8 mouse cellular contexts compared by ENCODE assay signal in genomic region chr14:57525388-57526049, GRCm38 (mm10). TPM values are rescaled to one million over a fixed set of nuclear protein-coding genes. Genes with fewer than 3 reads are reported as not detected.
DNase-seq lines count a peak whose midpoint lies in the region; ATAC-seq and TF ChIP-seq lines count a peak whose summit lies in the region.

No protein-coding gene starts in this region.

- peak; percentile 79 for ATAC-seq in embryonic facial prominence, embryonic 13.5 days (ENCODE audit: insufficient number of reproducible peaks, insufficient read depth, low FRiP score, low TSS enrichment, low read depth)
- ATAC-seq in heart, embryonic 12.5 days (ENCODE audit: insufficient number of reproducible peaks, low FRiP score) = peak; percentile 69
- peak; percentile 89 for ATAC-seq in kidney, postnatal 0 days (replicated peaks; ENCODE audit: low FRiP score, low read depth)
- peak; percentile 69 for ATAC-seq in liver, embryonic 12.5 days
- peak; percentile 87 for ATAC-seq in stomach, embryonic 14.5 days (ENCODE audit: insufficient number of reproducible peaks, insufficient read depth, low FRiP score, low read depth)

- H3K9me3 ChIP-seq in embryonic facial prominence, embryonic 13.5 days = no peaks in the 10 kb centered on the region
- H3K9me3 ChIP-seq in heart, embryonic 12.5 days (replicated peaks) = no peaks in the 10 kb centered on the region
- no peaks in the 10 kb centered on the region for H3K9me3 ChIP-seq in kidney, postnatal 0 days (replicated peaks; ENCODE audit: low read length)
- H3K9me3 ChIP-seq in liver, embryonic 12.5 days (replicated peaks) = no peaks in the 10 kb centered on the region
- no peaks in the 10 kb centered on the region for H3K9me3 ChIP-seq in stomach, embryonic 14.5 days (ENCODE audit: control insufficient read depth, low read depth, low read length)

- peak overlapping the region; percentile 57; the same call in 1 of the 2 replicates for H3K27ac ChIP-seq in embryonic facial prominence, embryonic 13.5 days
- no peak overlapping the region for H3K27ac ChIP-seq in heart, embryonic 12.5 days (ENCODE audit: poor library complexity, severe bottlenecking)
- peak overlapping the region; percentile 42 for H3K27ac ChIP-seq in kidney, postnatal 0 days
- no peak overlapping the region for H3K27ac ChIP-seq in liver, embryonic 12.5 days
- H3K27ac ChIP-seq in stomach, embryonic 14.5 days (ENCODE audit: low read length) = peak overlapping the region; percentile 76; the same call in 1 of the 2 replicates

- DNase-seq in A20 (ENCODE audit: low read depth, low spot score) = peak; percentile 64
- DNase-seq in adrenal gland, postnatal 14 days = peak; percentile 83
- DNase-seq in kidney, postnatal 0 days (ENCODE audit: low spot score) = peak; percentile 66
- peak; percentile 53 for DNase-seq in naive thymus-derived CD4-positive, alpha-beta T cell, adult 2 months (ENCODE audit: low read depth)

- peak overlapping the region; percentile 68 for H3K9ac ChIP-seq in embryonic facial prominence, embryonic 13.5 days
- H3K9ac ChIP-seq in heart, embryonic 12.5 days = peak overlapping the region; percentile 82
- H3K9ac ChIP-seq in kidney, postnatal 0 days (ENCODE audit: low read depth, low read length) = peak overlapping the region; percentile 69
- H3K9ac ChIP-seq in liver, embryonic 12.5 days = peak overlapping the region; percentile 24; the same call in 1 of the 2 replicates
- peak overlapping the region; percentile 60 for H3K9ac ChIP-seq in stomach, embryonic 14.5 days (replicated peaks; ENCODE audit: low read depth, low read length)

- H3K4me2 ChIP-seq in embryonic facial prominence, embryonic 13.5 days = peak overlapping the region; percentile 68
- H3K4me2 ChIP-seq in heart, embryonic 12.5 days = peak overlapping the region; percentile 98
- H3K4me2 ChIP-seq in kidney, postnatal 0 days (ENCODE audit: low read length) = peak overlapping the region; percentile 98
- H3K4me2 ChIP-seq in liver, embryonic 12.5 days = peak overlapping the region; percentile 93
- H3K4me2 ChIP-seq in stomach, embryonic 14.5 days (replicated peaks; ENCODE audit: low read depth, low read length) = peak overlapping the region; percentile 77

- under 1% methylated on average over 39 of the region's 60 CpGs for WGBS in embryonic facial prominence, embryonic 13.5 days
- 2% methylated on average over 55 of the region's 60 CpGs for WGBS in heart, embryonic 12.5 days
- 1% methylated on average over 55 of the region's 60 CpGs for WGBS in kidney, postnatal 0 days
- WGBS in liver, embryonic 12.5 days (ENCODE audit: insufficient replicate concordance) = 1% methylated on average over 60 of the region's 60 CpGs
- under 1% methylated on average over 38 of the region's 60 CpGs for WGBS in stomach, embryonic 14.5 days

- H3K27me3 ChIP-seq in embryonic facial prominence, embryonic 13.5 days = peaks cover 27% of the 10 kb centered on the region
- H3K27me3 ChIP-seq in heart, embryonic 12.5 days (replicated peaks) = peaks cover 53% of the 10 kb centered on the region
- H3K27me3 ChIP-seq in kidney, postnatal 0 days (ENCODE audit: insufficient read depth, low read length) = no peaks in the 10 kb centered on the region
- H3K27me3 ChIP-seq in liver, embryonic 12.5 days (replicated peaks) = peaks cover 63% of the 10 kb centered on the region
- H3K27me3 ChIP-seq in stomach, embryonic 14.5 days (ENCODE audit: control insufficient read depth, insufficient read depth, low read length) = no peaks in the 10 kb centered on the region

- peak; percentile 18; the same call in 1 of the 2 replicates for TF ChIP-seq CTCF in kidney, postnatal 0 days (IDR thresholded peaks at IDR 0.05; ENCODE audit: low read depth)

- H3K4me3 ChIP-seq in embryonic facial prominence, embryonic 13.5 days = peak overlapping the region; percentile 74
- H3K4me3 ChIP-seq in heart, embryonic 12.5 days = peak overlapping the region; percentile 95
- peak overlapping the region; percentile 73 for H3K4me3 ChIP-seq in kidney, postnatal 0 days (replicated peaks; ENCODE audit: low read depth, low read length)
- H3K4me3 ChIP-seq in liver, embryonic 12.5 days = peak overlapping the region; percentile 66
- H3K4me3 ChIP-seq in stomach, embryonic 14.5 days (ENCODE audit: low read depth, low read length) = peak overlapping the region; percentile 63

- H3K4me1 ChIP-seq in embryonic facial prominence, embryonic 13.5 days = 0 out of 2 replicates have a peak, but pooled peaks cover 6% of the 10 kb centered on the region
- peaks cover 15% of the 10 kb centered on the region for H3K4me1 ChIP-seq in heart, embryonic 12.5 days (replicated peaks)
- H3K4me1 ChIP-seq in kidney, postnatal 0 days (replicated peaks; ENCODE audit: insufficient read depth, low read length) = 0 out of 2 replicates have a peak, but pooled peaks cover 6% of the 10 kb centered on the region
- H3K4me1 ChIP-seq in liver, embryonic 12.5 days = peaks cover 14% of the 10 kb centered on the region
- no peaks in the 10 kb centered on the region for H3K4me1 ChIP-seq in stomach, embryonic 14.5 days (ENCODE audit: control insufficient read depth, insufficient read depth, low read length)

- H3K36me3 ChIP-seq in embryonic facial prominence, embryonic 13.5 days = no peaks in the 10 kb centered on the region
- H3K36me3 ChIP-seq in heart, embryonic 12.5 days = no peaks in the 10 kb centered on the region
- no peaks in the 10 kb centered on the region for H3K36me3 ChIP-seq in kidney, postnatal 0 days (ENCODE audit: insufficient read depth, low read length)
- H3K36me3 ChIP-seq in liver, embryonic 12.5 days = no peaks in the 10 kb centered on the region
- H3K36me3 ChIP-seq in stomach, embryonic 14.5 days (ENCODE audit: control insufficient read depth, insufficient read depth, low read length) = no peaks in the 10 kb centered on the region

RNA-seq across cellular contexts. Expression of gene Il17d, which starts 0.9 kb away (rescaled TPM):
- 2.0 and 3.7 TPM in 2 replicates for total RNA-seq in adrenal gland, postnatal 14 days (2021)
- polyA plus RNA-seq in embryonic facial prominence, embryonic 13.5 days (2015; fragmentation: Nextera tagmentation; extraction: Ambion mirVana) = 3.5 and 4.5 TPM in 2 replicates
- polyA plus RNA-seq in heart, embryonic 12.5 days (2016; fragmentation: Nextera tagmentation; extraction: Ambion mirVana) = 0.79 and 1.2 TPM in 2 replicates
- 2.3 and 3.6 TPM in 2 replicates for polyA plus RNA-seq in kidney, postnatal 0 days (2015; fragmentation: Nextera tagmentation; extraction: Ambion mirVana)
- 0.68 and 1.4 TPM in 2 replicates for polyA plus RNA-seq in liver, embryonic 12.5 days (2016; fragmentation: Nextera tagmentation; extraction: Ambion mirVana)
- polyA plus RNA-seq in stomach, embryonic 14.5 days (2014; fragmentation: Nextera tagmentation; extraction: Ambion mirVana) = 3.4 and 4.4 TPM in 2 replicates

RNA-seq across cellular contexts. Expression of gene Eef1akmt1, which starts 45.9 kb away (rescaled TPM):
- total RNA-seq in adrenal gland, postnatal 14 days (2021) = 26.2 and 34.2 TPM in 2 replicates
- polyA plus RNA-seq in embryonic facial prominence, embryonic 13.5 days (2015; fragmentation: Nextera tagmentation; extraction: Ambion mirVana) = 100 and 108 TPM in 2 replicates
- 56.4 and 60.4 TPM in 2 replicates for polyA plus RNA-seq in heart, embryonic 12.5 days (2016; fragmentation: Nextera tagmentation; extraction: Ambion mirVana)
- 80.6 and 84.4 TPM in 2 replicates for polyA plus RNA-seq in kidney, postnatal 0 days (2015; fragmentation: Nextera tagmentation; extraction: Ambion mirVana)
- 53.6 and 54.5 TPM in 2 replicates for polyA plus RNA-seq in liver, embryonic 12.5 days (2016; fragmentation: Nextera tagmentation; extraction: Ambion mirVana)
- polyA plus RNA-seq in stomach, embryonic 14.5 days (2014; fragmentation: Nextera tagmentation; extraction: Ambion mirVana) = 92.2 and 103 TPM in 2 replicates

Comparison
In these comparisons a context has a peak if more than half of its experiments do, and no peak if none do; other contexts are left out.
1. H3K27ac ChIP-seq: peak in embryonic facial prominence, embryonic 13.5 days (single experiment), kidney, postnatal 0 days (single experiment) and stomach, embryonic 14.5 days (single experiment); none in heart, embryonic 12.5 days (single experiment) and liver, embryonic 12.5 days (single experiment).
2. H3K9ac ChIP-seq: peak in every context shown above with its lines; median percentile 82 in heart, embryonic 12.5 days; 69 in kidney, postnatal 0 days; 68 in embryonic facial prominence, embryonic 13.5 days; 60 in stomach, embryonic 14.5 days; 24 in liver, embryonic 12.5 days.
3. Peak in every context shown above with its lines, with median percentiles within 50 percentile points of each other: DNase-seq, ATAC-seq, H3K4me2 ChIP-seq and H3K4me3 ChIP-seq.